Mouse (Mus musculus): ENCODE measurements around the gene Rcor3. TPM values are rescaled to one million over a fixed set of nuclear protein-coding genes. Genes with fewer than 3 reads are reported as not detected.

Gene Rcor3
- polyA plus RNA-seq, 1 experiment from 2014 or later = 29.3 TPM

- H3K9ac ChIP-seq = peak within 1 kb of the TSS; percentile 66
- H3K36me3 ChIP-seq = no peaks in the 10 kb centered on the region
- H3K9me3 ChIP-seq = no peaks in the 10 kb centered on the region
- peak; percentile 98 for ATAC-seq (ENCODE audit: borderline replicate concordance, extremely low read depth, low FRiP score, low TSS enrichment)
- H3K4me1 ChIP-seq = peaks cover 14% of the 10 kb centered on the region
- H3K4me3 ChIP-seq = peak within 1 kb of the TSS; percentile 63
- under 1% methylated on average over 63 of the region's 63 CpGs for WGBS
- H3K27me3 ChIP-seq = peaks cover 12% of the 10 kb centered on the region; the same call in 1 of the 2 replicates
- H3K27ac ChIP-seq = peak within 1 kb of the TSS; percentile 80
- peak within 1 kb of the TSS; percentile 85 for H3K4me2 ChIP-seq
These were observed 45.8 kb downstream of the Rcor3 start, which contains the start of gene Traf5 for GRCm38 (mm10) chr1:192091806-192092772. TSS of gene Traf5 (minus strand) at chr1:192092559.

GRCm38 (mm10) chr1:192090689-192091567 is 46.9 kb downstream of the Rcor3 start:
- H3K4me1 ChIP-seq = peaks cover 25% of the 10 kb centered on the region
- ATAC-seq (ENCODE audit: borderline replicate concordance, extremely low read depth, low FRiP score, low TSS enrichment) = no peak
- H3K9me3 ChIP-seq = no peaks in the 10 kb centered on the region
- H3K27me3 ChIP-seq = peaks cover 12% of the 10 kb centered on the region; the same call in 1 of the 2 replicates
- no peaks in the 10 kb centered on the region for H3K36me3 ChIP-seq
- peak overlapping the region; percentile 63 for H3K4me3 ChIP-seq
- H3K9ac ChIP-seq = peak overlapping the region; percentile 66
- peak overlapping the region; percentile 85 for H3K4me2 ChIP-seq
- H3K27ac ChIP-seq = no peak overlapping the region
- WGBS = 66% methylated on average over 11 of the region's 11 CpGs

GRCm38 (mm10) chr1:192090281-192090680 is 47.6 kb downstream of the Rcor3 start:
- 83% methylated on average over 3 of the region's 3 CpGs for WGBS
- H3K4me3 ChIP-seq = no peak overlapping the region
- H3K9me3 ChIP-seq = no peaks in the 10 kb centered on the region
- H3K27me3 ChIP-seq = peaks cover 12% of the 10 kb centered on the region; the same call in 1 of the 2 replicates
- H3K36me3 ChIP-seq = no peaks in the 10 kb centered on the region
- no peak for ATAC-seq (ENCODE audit: borderline replicate concordance, extremely low read depth, low FRiP score, low TSS enrichment)
- peak overlapping the region; percentile 85; the same call in 1 of the 2 replicates for H3K4me2 ChIP-seq
- H3K27ac ChIP-seq = no peak overlapping the region
- no peak overlapping the region for H3K9ac ChIP-seq
- peaks cover 26% of the 10 kb centered on the region for H3K4me1 ChIP-seq

- Histone ChIP-seq H3K36me3 (no peaks in the 10 kb centered on the region), H3K27ac (no peak overlapping the region), H3K4me2 (no peak overlapping the region), H3K27me3 (peaks cover 12% of the 10 kb centered on the region; the same call in 1 of the 2 replicates), H3K9ac (no peak overlapping the region), H3K4me1 (peaks cover 26% of the 10 kb centered on the region), H3K9me3 (no peaks in the 10 kb centered on the region), H3K4me3 (no peak overlapping the region)
- WGBS = 67% methylated on average over 9 of the region's 9 CpGs
- no peak for ATAC-seq (ENCODE audit: borderline replicate concordance, extremely low read depth, low FRiP score, low TSS enrichment)
These were observed 48.4 kb downstream of the Rcor3 start for GRCm38 (mm10) chr1:192089208-192090166.

GRCm38 (mm10) chr1:192088011-192088410 is 49.9 kb downstream of the Rcor3 start:
- WGBS = 60% methylated on average over 4 of the region's 4 CpGs
- no peak overlapping the region for H3K4me3 ChIP-seq
- H3K9me3 ChIP-seq = no peaks in the 10 kb centered on the region
- H3K9ac ChIP-seq = no peak overlapping the region
- peaks cover 26% of the 10 kb centered on the region for H3K4me1 ChIP-seq
- no peak overlapping the region for H3K4me2 ChIP-seq
- no peak for ATAC-seq (ENCODE audit: borderline replicate concordance, extremely low read depth, low FRiP score, low TSS enrichment)
- H3K27me3 ChIP-seq = peaks cover 12% of the 10 kb centered on the region; the same call in 1 of the 2 replicates
- no peaks in the 10 kb centered on the region for H3K36me3 ChIP-seq
- no peak overlapping the region for H3K27ac ChIP-seq

GRCm38 (mm10) chr1:192087098-192087497 is 50.8 kb downstream of the Rcor3 start:
- H3K27ac ChIP-seq = no peak overlapping the region
- 41% methylated on average over 4 of the region's 4 CpGs for WGBS
- H3K9me3 ChIP-seq = no peaks in the 10 kb centered on the region
- peaks cover 12% of the 10 kb centered on the region; the same call in 1 of the 2 replicates for H3K27me3 ChIP-seq
- no peak overlapping the region for H3K4me2 ChIP-seq
- H3K4me1 ChIP-seq = peaks cover 26% of the 10 kb centered on the region
- H3K9ac ChIP-seq = no peak overlapping the region
- ATAC-seq (ENCODE audit: borderline replicate concordance, extremely low read depth, low FRiP score, low TSS enrichment) = no peak
- H3K4me3 ChIP-seq = no peak overlapping the region
- 0 out of 2 replicates have a peak, but pooled peaks cover 2% of the 10 kb centered on the region for H3K36me3 ChIP-seq

GRCm38 (mm10) chr1:192086279-192087037 is 51.4 kb downstream of the Rcor3 start:
- H3K9me3 ChIP-seq = no peaks in the 10 kb centered on the region
- WGBS = 61% methylated on average over 12 of the region's 12 CpGs
- 0 out of 2 replicates have a peak, but pooled peaks cover 2% of the 10 kb centered on the region for H3K36me3 ChIP-seq
- no peak overlapping the region for H3K9ac ChIP-seq
- H3K27me3 ChIP-seq = peaks cover 12% of the 10 kb centered on the region; the same call in 1 of the 2 replicates
- ATAC-seq (ENCODE audit: borderline replicate concordance, extremely low read depth, low FRiP score, low TSS enrichment) = no peak
- no peak overlapping the region for H3K27ac ChIP-seq
- H3K4me1 ChIP-seq = peaks cover 26% of the 10 kb centered on the region
- no peak overlapping the region for H3K4me3 ChIP-seq
- H3K4me2 ChIP-seq = no peak overlapping the region

GRCm38 (mm10) chr1:192085218-192085617 is 52.6 kb downstream of the Rcor3 start:
- H3K27ac ChIP-seq = no peak overlapping the region
- H3K4me1 ChIP-seq = peaks cover 17% of the 10 kb centered on the region
- no peak overlapping the region for H3K4me2 ChIP-seq
- no peak for ATAC-seq (ENCODE audit: borderline replicate concordance, extremely low read depth, low FRiP score, low TSS enrichment)
- H3K4me3 ChIP-seq = no peak overlapping the region
- peaks cover 1% of the 10 kb centered on the region; the same call in 1 of the 2 replicates for H3K27me3 ChIP-seq
- 90% methylated on average over 10 of the region's 10 CpGs for WGBS
- no peak overlapping the region for H3K9ac ChIP-seq
- H3K9me3 ChIP-seq = no peaks in the 10 kb centered on the region
- 0 out of 2 replicates have a peak, but pooled peaks cover 2% of the 10 kb centered on the region for H3K36me3 ChIP-seq

GRCm38 (mm10) chr1:192082646-192083045 is 55.2 kb downstream of the Rcor3 start:
- H3K4me2 ChIP-seq = no peak overlapping the region
- H3K36me3 ChIP-seq = 0 out of 2 replicates have a peak, but pooled peaks cover 2% of the 10 kb centered on the region
- no peak overlapping the region for H3K9ac ChIP-seq
- no peak overlapping the region for H3K4me3 ChIP-seq
- no peaks in the 10 kb centered on the region for H3K9me3 ChIP-seq
- H3K27me3 ChIP-seq = no peaks in the 10 kb centered on the region
- peaks cover 38% of the 10 kb centered on the region for H3K4me1 ChIP-seq
- ATAC-seq (ENCODE audit: borderline replicate concordance, extremely low read depth, low FRiP score, low TSS enrichment) = no peak
- 86% methylated on average over 1 of the region's 1 CpGs for WGBS
- no peak overlapping the region for H3K27ac ChIP-seq

- Histone ChIP-seq H3K4me1 (peaks cover 40% of the 10 kb centered on the region), H3K27ac (no peak overlapping the region), H3K36me3 (0 out of 2 replicates have a peak, but pooled peaks cover 2% of the 10 kb centered on the region), H3K9ac (no peak overlapping the region), H3K27me3 (no peaks in the 10 kb centered on the region), H3K9me3 (no peaks in the 10 kb centered on the region), H3K4me2 (no peak overlapping the region), H3K4me3 (no peak overlapping the region)
- no peak for ATAC-seq (ENCODE audit: borderline replicate concordance, extremely low read depth, low FRiP score, low TSS enrichment)
- WGBS = 88% methylated on average over 2 of the region's 2 CpGs
These were observed 56.7 kb downstream of the Rcor3 start for GRCm38 (mm10) chr1:192081129-192081528.

Measured in lung, embryonic 15.5 days (tissue).